Mouse (Mus musculus): ENCODE data around the gene 9130019O22Rik. TPM values are rescaled to one million over a fixed set of nuclear protein-coding genes. Genes with fewer than 3 reads are reported as not detected.
A peak's percentile ranks its signal among the peaks of the same experiment; 100 is the strongest.
"Not testable (repeated sequence)": the region's sequence is repeated elsewhere in the genome, so short reads cannot be mapped to it uniquely, and the experiment has no call there.

Gene 9130019O22Rik
- 1 to 10 TPM; 2.6 to 3.2 TPM for total RNA-seq (2021)

DNA sequence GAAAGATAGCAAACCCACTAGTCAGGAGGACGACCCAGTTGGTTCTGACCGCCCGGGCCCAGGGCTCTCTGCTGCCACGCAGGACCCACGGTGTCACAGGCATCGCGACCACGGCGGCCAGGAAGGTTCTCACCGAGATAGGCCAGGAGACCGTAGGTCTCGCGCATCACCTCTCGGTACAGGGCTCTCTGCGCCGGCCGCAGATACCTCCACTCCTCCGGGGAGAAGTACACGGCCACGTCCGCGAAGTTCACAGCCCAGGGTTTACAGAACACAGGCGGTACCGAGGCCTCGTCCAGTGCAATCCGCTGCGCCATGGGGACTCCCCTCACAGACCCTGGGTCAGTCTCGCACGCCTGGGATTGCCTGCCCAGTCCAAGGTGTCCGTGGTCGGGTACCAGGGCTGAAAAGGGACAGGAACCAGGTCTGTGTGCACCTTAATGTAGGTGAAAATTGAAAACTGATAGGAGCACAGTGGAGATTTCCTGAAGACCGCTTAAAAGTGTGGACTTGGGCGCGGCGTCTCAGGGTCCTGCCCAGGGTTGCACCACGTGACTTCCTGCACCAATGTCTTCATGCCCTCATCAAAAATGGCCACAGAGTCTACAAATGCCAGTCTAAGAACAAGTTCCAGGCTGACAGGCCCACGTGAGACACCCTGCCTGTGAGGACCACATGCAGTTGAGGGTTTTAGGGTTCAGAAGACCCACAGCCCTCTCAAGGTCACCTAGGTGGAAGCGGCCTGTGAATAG, at the start of gene 9130019O22Rik:
Gene 9130019O22Rik, minus strand, starts transcription at position 526 of the 752 bp plus-strand sequence.
- peak; percentile 93 for DNase-seq

DNA sequence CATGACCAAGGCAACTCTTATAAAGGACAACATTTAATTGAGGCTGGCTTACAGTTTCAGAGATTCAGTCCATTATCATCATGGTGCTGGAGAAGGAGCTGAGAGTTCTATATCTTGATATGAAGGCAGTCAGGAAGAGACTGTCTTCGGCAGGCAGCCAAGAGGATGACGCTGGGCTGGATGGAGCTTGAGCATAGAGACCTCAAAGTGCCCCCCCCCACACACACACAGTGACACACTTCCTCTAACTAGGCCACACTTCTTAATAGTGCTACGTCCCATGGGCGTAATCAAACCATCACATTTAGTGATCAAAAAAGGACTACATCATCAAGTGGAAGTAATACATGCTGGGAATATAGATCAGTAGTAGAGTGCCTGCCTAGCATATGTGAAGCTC, 48.2 kb upstream of the 9130019O22Rik start:
- DNase-seq: no peak

DNA sequence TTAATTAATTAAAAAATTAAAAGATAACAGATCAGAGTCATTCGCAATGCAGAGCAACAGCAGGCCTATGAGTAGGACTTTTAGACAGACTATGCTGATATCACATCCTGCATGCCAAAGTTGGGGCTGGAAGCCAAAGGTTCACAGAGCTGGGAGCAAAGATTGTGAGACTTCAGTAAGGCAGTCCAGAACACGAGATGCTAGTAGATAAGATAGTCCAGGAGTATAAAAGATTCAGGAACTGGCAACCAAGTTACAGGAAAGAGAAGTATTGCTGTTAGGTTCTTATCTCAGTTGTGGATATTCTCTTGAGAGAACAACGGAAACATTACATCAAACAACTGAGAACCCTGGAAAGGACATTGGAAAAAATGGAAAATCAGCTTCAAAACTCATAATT, 39.4 kb upstream of the 9130019O22Rik start:
- no peak for DNase-seq

DNA sequence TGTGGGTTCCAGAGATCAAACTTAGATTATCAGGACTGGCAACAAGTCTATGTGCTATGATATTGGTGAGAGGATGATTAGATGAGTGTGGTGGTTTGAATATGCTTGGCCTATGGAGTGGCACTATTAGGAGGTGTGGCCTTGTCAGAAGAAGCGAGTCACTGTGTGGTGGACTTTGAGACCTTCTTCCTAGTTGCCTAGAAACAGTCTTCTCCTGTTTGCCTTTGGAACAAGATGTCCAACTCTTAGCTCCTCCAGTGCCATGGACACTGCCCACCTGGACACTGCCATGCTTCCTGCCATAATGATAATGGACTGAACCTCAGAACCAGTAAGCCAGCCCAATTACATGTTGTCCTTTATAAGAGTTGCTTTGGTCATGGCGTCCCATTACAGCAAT, 38.9 kb upstream of the 9130019O22Rik start:
- DNase-seq: no peak

DNA sequence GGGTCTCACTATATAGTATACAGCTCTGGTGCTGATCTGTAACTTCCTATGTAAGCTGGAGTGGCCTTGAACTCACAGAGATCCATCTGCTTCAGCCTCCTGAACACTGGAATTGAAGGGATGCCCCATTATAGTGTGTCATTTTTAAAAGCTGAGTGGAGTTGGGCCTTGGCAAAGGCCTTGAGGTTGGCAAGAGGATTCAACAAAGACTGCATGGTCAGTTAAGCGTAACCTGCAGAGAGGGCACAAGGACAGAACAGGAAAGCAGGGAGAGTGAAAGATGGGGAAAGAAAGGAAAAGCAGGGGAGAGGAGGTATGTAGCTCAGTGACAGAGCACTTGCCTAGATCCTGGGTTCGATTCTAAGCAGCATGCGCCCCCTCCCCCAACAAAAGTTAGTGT, 38.3 kb upstream of the 9130019O22Rik start:
- DNase-seq: no peak

DNA sequence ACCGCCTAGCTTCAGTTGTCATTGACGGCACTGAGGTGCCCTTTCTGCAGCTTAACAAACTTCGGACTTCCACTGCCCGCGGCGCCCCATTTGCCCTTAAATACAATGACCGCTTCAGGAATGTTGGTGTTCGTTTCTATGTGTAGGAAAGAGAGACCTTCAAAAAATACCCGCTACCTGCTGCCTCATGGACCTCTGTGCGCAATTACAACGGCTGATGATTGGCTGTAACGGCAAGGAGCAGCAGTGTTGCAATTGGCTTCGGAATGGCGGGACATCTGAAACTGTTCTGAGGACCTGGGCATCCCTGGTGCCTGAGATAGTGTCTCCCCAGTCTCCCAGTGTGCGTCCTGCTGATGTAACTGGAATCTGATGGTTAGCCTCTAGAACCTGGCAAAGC, 35.3 kb upstream of the 9130019O22Rik start:
- DNase-seq: peak; percentile 29

DNA sequence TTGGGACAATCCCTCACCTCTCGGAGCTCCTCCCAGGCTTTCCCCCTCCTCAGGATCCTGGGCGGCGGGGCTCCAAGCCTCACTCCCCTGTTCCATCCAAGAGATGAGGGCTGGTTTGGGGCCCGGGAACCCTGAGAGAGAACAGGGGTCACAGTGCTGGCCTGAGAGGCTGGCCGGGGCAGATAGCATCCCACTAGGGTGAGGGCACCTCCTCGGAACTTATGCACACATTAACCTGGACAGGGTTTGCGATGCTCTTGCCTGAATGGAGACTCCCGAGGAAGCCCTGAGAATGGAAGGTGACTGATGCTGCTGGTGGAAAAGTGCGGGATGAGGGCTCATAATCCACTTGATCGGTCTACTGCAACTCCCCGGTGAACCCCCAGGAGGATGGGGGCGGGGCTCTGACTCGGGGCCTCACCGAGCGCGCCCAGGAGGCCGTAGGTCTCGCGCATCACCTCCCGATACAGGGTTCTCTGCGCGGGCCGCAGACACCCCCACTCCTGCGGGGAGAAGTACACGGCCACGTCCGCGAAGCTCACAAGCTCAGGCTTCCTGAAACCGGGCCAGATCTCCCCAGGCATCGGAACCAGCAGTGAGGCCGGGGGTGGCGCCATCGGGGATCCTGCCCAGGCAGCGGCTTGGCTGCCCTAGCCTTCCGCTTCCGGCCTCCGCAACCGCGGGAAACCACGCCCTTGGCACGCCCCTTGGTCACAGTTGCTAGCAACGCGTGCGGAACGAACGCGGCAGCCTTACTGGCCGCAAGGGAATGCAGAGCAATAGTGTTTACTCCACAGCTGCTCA, 34.6 kb upstream of the 9130019O22Rik start, which contains the start of gene Zfp688:
Gene Zfp688, minus strand, starts transcription at position 681 of the 804 bp plus-strand sequence.
- peak; percentile 97 for DNase-seq

DNA sequence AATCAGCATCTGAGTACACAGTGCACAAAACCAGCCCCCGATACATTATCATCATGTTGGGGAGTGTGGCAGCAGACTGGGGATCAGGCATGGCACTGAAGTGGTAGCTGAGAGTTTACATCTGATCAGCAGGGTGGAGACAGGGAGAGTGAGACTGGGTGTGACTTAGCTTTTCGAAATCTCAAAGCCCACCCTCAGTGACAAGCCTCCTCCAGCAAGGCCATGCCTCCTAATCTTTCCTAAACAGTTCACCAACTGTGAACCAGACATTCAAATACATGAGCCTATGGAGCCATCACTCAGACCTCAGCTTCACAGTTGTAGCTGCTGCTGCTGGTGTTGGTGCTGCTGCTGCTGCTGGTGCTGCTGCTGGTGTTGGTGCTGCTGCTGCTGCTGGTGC, 24.5 kb upstream of the 9130019O22Rik start:
- no peak for DNase-seq

DNA sequence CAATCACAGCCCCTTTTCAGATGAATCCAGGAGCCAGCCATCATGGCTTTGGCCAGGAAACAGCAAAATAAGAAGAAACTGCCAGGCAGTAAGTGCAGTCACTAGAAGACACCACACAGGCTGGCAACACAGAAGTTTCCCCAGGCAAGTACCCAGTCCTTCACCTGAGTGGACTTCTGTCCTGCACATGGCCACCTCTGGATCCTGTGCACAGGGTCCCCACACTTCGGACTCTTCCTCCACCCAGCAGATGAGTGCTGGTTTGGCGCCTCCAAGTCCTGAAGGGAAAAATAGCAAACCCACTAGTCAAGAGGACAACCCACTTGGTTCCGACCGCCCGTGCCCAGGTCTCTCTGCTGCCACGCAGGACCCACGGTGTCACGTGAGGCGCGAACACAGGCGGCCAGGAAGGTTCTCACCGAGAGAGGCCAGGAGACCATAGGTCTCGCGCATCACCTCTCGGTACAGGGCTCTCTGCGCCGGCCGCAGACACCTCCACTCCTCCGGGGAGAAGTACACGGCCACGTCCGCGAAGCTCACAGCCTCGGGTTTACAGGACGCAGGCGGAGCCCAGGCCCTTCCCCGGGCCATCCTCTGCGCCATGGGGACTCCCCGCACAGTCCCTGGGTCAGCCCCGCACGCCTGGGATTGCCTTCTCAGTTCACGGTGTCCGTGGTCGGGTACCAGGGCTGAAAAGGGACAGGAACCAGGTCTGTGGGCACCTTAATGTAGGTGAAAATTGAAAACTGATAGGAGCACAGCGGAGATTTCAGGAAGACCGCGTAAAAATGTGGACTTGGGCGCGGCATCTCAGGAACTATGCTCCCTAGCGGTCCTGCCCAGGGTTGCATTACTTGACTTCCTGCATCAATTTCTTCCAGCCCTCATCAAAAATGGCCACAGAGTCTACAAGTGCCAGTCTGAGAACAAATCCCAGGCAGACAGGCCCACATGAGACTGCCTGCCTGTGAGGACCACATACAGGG, 19.3 kb upstream of the 9130019O22Rik start, which contains the start of gene Zfp764:
Gene Zfp764, minus strand, starts transcription at position 821 of the 986 bp plus-strand sequence.
- DNase-seq: peak; percentile 93

DNA sequence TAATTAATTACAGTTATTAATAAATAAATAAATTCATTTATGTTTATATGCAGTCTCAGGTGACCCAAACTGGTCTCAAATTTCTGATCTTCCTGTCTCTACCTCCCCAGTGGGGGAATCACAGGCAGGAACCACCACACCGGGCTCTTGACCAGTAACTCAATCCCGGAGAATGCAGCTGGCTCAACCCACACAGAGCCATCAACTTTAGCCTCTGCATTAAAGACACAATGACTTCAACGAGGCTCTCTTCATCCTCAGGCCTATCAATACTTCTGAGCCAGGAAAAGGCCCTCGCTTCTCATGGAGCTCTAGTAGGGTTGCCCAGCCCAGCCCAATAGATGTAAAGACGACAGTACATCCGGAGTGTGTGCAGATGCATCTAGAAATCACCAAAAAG, 17.1 kb upstream of the 9130019O22Rik start:
- DNase-seq: not testable (repeated sequence)

DNA sequence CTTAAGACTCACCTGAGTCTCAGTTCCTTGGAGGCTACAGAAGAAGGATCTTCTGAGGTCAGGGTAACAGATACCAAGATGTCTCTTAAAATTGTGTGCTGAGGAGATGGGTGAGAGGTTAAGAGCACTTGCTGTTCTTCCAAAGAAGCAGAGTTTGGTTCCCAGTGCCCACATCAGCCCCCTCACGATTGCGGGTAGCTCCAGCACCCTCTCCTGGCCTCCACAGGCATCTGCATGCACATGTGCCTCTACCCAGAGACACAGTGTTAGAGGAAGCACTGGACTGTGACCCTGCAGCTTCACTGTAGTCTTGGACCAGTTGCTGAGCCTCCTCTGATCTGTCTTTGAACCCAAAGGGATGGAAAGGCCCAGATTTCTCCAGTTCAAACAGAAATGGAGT, 16.0 kb upstream of the 9130019O22Rik start:
- no peak for DNase-seq

DNA sequence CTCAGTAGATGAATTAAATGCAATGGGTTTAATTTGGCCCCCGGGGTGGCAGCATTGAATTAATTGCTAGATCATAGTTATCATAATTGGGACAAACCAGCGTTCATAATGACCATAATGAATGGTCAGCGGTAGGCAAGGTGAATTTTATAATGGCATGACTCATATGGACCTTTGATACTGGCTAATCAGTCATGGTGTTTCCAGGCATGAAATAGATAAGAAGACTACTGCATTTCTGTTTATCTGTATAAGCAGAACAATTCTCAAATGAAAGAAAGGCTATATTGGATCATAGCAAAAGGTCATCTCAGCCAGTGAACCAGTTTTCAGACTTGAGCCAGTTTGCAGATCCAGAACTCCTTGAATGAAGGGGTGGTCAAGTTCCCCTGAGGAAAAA, 13.4 kb upstream of the 9130019O22Rik start:
- DNase-seq: no peak

DNA sequence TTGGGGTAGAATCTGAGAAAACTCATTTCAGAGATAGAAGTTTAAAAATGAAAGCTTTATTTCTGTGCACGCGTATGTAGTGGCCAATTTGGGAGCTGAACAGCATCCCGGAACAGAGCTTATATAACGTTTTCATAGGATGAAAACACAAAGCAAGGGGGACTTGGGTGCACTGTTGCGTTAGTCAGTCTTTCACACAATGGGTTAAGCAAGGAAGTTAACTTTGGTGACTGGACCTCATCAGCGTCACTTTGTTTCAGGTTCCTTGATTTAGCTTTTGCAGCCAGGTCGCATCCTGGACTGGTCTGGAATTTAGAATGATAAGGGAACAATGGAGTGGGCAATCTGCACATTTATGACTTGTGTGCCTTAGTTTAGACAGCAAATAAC, 7.0 kb upstream of the 9130019O22Rik start:
- DNase-seq: no peak

DNA sequence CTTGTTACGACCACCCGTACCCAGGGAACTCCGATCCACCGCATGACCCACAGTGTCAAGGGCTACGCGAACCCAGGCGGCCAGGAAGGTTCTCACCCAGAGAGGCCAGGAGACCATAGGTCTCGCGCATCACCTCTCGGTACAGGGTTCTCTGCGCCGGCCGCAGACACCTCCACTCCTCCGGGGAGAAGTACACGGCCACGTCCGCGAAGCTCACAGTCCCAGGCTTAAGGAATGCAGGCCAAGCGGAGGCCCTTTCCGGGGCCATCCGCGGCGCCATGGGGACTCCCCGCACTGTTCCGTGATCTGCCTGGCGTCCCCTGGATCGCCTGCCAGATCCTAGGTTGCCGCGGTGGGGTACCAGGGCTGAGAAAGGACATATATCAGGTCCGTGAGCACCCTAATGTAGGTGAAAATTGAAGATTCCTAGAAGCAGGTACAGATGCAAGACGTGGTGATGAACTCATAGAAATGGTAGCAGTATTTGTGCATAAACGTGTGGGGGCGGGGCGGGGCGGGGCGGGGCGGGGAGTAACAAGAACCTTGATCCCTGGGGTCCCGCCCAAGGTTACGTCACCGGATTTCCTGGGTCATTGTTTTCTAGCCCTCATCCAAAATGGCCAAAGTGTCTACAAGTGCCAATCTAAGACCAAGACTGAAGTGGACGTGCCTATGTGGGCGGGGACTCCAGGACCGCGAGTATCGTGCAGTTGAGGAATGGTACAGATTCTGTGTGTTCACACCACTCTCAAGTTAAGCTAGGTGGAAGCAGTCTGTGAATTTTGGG, 6.4 kb upstream of the 9130019O22Rik start, which contains the start of gene E430018J23Rik:
Gene E430018J23Rik, minus strand, starts transcription at position 473 of the 787 bp plus-strand sequence.
- DNase-seq: peak; percentile 98

DNA sequence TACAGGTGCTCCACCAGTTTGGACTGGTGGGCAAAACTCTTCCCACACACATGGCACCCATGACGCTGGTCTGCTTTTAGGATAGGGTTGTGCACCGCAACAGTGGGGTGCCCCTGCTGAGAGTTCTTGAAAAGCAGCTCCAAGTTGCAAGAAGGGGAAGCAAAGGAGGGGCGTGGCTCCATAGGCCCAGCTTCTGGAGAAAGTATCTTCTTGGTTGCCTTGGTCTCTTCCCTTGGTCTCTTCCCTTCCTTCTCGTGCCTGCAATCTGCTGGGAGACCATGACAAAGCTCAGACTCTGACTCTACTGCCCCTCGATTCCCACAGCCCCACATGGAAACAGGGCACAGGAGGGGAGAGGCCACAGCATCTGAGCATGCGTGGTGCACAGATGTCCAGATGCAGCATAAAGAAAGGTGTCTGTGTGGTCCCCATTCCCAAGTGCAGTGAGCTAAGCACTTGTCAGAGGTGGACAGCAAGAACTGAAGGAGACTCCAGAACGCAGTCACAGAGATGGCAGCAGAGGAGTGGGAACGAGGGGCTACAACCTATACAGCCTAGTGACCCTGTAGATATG, 5.4 kb upstream of the 9130019O22Rik start:
- DNase-seq: no peak

DNA sequence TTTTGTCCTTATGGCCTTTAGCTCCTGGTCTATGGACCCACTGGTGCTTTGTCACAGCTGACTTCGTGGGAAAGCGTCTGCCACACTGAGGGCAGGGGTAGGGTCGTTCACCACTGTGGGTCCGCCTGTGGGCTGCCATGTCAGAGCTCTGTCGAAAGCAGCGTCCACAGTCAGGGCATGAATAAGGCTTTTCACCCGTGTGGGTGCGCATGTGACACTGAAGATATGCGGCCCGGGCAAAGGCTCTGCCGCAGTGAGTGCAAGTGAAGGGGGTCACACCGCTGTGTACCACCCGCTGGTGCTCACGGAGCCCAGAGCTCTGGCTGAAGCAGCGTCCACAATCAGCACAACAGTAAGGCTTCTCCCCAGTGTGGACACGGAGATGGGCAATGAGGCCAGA, 4.6 kb upstream of the 9130019O22Rik start:
- no peak for DNase-seq

DNA sequence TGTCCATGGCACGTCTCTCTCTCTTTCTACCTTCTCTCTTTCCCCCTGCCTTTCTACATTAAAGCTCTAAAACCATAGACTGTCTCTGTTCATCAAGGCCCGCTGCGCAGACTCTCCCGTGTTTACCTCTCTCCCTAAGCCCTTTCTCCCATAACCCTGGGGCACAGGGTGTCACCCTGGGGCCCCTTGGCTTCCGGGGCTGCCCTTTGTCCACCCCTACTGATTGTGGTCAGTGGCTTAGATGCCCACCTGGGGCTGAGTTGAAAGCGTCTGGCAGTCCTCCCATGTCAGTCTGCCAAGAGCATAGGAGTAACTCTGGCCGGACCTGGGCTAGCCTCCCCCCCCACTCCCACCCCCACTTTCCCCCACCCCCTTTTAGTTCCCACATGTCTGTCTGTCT, 3.3 kb upstream of the 9130019O22Rik start:
- no peak for DNase-seq

DNA sequence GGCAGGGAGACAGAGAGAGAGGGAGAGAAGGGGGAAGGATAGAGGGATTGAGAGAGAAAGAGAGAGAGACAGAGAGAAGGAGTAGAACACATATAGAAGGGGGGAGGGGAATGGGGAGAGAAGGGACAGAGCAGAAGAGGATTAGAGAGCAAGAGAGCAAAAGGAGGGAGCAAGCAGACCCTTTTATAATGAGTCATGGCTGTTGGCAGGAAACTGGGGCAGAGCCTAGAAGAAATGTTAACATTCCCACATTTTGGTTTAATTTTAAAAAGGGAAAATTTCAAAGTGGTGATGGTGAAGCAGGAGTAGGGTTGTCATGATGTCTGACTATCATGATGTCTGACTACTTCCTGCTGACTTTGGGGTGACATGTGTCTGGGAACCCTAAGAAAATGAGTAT, 1.2 kb upstream of the 9130019O22Rik start:
- DNase-seq: not testable (repeated sequence)

DNA sequence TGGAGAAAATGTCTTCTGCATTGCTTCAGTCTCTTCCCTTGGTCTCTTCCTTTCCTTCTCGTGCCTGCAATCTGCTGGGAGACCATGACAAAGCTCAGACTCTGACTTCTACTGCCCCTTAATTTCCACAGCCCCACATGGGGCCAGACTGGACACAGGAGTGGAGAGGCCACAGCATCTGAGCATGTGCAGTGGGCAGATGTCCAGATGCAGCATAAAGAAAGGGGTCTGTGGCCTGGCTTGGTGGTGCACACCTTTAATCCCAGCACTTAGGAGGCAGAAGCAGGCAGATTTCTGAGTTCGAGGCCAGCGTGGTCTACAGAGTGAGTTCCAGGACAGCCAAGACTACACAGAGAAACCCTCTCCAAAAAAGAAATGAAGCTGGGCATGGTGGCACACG, 1.4 kb downstream of the 9130019O22Rik start:
- not testable (repeated sequence) for DNase-seq

DNA sequence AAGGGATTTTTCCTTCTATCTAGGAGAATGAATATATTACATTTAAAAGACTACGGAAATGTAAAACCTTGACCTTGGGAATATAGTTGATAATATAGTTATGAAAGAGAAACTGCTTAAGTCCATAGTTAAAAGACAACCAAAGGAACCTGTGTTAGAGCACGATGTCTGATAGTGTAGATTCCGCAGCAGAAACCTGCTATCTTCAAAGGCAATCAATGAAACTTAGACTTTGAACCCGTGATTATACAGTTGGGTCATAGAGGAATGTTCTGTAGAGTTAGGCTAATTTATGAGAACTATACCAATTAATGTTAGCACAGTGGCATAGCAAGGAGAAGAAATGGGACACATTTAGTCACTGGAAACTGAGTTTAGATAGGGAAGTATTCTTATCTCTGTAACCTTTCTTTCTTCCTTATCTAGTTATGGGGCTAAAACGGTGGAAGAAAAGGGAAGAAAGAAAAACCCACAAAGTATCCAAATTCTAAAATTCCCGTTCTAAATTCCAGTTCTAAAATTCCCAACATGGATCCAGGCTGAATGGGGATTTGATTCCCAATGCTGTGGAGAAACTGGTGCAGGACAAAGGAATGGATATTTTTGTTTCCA, 8.6 kb downstream of the 9130019O22Rik start:
- no peak for DNase-seq
